Mouse (Mus musculus) left cerebral cortex, adult 8-10 months (tissue): ENCODE results near the gene Adam8. TPM values are rescaled to one million over a fixed set of nuclear protein-coding genes. Genes with fewer than 3 reads are reported as not detected.

ENCODE experiments used
- DNase-seq, 2 experiments: peaks; one replicate each; pipeline ENCODE4 v3.0.0; 2022; ENCODE audit warnings: low spot score in 2 of 2
- total RNA-seq, 4 experiments: library from RNA; stranded (reverse); gene quantifications; 2 replicates each; pipeline ENCODE4 v1.2.4; 2022

The Adam8 gene
- total RNA-seq, 4 experiments from 2014 or later = 1.1 to 3.6 (median 1.9) TPM

GRCm38 (mm10) chr7:139979011-139979719 lies 13.2 kb downstream of the Adam8 start:
- peak; percentile 15 to 35 for DNase-seq

DNA sequence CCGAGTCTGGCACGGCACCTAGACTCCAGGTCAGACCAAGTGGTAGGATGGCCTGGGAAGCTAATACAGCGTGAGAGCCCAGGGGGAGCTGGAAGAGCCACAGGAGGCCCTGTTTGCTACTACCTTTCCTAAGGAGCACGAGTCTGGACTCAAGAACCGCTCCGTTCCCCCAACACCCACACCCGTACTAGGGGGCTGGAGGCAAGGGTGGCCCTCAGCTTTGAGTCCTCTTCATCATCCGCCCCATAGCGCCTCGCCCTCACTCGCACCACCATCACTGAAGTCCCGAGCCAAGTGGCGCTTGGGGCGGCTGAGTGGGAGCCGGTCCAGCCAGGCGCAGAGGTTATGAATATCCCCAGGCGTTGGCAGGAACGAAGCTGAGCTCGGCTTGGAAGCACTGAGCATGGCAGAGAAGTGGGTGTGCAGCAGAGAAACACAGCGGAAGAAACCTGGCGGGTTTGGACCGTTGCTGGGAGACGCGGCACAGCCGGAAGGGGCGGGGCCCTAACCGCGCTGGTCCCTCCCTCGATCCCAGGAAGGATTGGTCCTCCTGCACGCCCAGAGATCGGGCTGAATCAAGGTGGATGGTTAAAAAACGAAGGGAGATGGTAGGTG lies 14.0 kb downstream of the Adam8 start, which contains the start of gene 6430531B16Rik:
6430531B16Rik (minus strand) TSS at position 478 of the 615 bp plus-strand sequence.
- DNase-seq = peak; percentile 81 to 92

GRCm38 (mm10) chr7:139975471-139975870 lies 16.9 kb downstream of the Adam8 start:
- DNase-seq = no peak

GRCm38 (mm10) chr7:139974307-139974706 lies 18.1 kb downstream of the Adam8 start:
- DNase-seq = no peak

- DNase-seq = no peak
Observed at GRCm38 (mm10) chr7:139972923-139973331, 19.4 kb downstream of the Adam8 start.

DNA sequence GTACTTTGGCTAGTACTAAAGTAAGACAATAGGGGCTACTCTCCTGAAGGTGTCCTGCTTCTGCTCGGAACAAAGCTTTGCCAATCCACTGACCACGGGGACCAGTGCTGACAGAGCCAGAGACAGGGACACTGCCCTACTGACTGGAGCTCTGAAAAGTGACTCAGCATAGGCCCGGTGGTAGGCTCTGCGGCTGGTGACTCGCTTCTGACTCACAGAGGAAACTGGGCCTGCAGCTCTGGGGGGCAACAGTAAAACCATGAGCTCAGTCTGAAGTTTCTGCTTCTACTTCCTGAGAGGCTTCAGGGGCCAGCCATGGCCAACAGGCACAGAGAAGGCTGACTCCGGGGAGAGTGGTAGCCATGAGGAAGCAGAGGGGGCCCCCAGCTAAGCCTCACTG lies 20.9 kb downstream of the Adam8 start:
- no peak for DNase-seq

GRCm38 (mm10) chr7:139970979-139971378 lies 21.4 kb downstream of the Adam8 start:
- no peak for DNase-seq

DNA sequence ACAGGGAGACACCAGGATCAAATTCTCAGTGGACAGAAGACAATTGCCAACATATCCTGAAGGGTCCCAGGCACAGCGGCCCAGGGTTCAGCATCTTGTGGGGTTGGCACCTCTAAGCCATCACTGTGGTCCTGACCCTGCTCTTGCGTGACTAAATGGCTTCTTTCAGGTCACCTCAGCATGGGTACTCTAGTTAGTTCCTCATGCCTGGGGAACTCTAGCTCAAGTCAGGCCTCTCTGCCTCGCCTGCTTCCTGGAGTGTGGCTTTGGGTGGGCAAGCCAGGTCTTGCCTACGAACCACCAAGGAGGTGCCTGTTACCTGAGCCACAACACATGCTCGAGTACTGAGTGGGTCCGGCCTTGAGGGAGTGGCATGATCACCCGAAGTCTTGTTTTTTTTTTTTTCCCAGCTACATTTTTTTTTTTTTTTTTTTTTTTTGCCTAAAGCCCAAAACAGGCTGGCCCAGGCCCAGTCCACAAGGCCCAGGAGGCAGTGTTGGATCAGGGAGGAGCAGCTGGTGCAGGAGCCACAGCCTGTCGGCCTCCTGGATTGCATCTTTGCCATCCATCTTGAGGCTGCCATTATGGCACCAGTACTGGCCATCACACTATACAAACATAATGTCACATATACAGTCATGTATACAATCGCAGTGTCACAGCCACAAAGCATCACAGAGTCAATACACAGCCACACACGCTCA lies 22.0 kb downstream of the Adam8 start:
- no peak for DNase-seq

GRCm38 (mm10) chr7:139969348-139970130 lies 22.8 kb downstream of the Adam8 start:
- peak; percentile 73 to 76 for DNase-seq

DNA sequence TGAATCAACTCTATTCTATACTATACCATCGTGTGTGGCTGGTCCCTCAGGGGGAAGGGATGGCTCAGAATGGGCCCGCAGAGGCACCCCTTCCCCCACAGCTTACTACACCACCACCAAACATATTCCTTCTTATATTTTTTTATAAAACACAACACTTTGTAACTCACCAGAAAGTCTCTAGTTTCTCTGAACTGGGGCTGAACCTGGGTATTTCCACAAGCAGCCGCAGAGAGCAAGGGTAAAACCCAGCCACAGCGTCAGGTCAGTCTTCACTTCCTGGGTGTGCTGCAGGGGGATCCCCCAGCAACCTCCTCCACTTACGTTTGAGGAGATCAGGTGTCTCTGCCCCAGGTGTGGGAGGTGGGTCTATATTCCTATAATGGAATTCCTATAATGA lies 23.9 kb downstream of the Adam8 start:
- no peak for DNase-seq

GRCm38 (mm10) chr7:139967175-139967574 lies 25.2 kb downstream of the Adam8 start:
- DNase-seq = no peak

DNA sequence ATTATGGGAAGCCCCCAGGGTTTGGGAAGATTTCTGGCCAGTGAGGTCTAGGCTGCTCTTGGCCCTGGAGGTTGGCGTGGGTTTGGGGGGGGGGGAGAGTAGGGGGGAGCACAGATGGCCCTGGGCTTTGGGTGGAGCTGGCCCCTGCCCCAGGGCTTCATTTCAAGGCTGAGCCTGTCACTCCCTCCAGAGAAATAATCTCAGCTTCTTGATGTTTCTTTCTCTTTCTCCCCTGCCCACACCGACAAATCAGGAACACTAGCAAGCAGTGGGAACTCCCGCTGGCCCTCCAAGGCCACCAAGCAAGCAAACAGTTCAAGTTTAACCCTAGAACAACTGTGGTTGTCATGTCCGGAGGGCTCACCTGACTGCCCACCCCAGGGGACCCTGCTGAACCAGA lies 28.5 kb downstream of the Adam8 start:
- no peak for DNase-seq

- no peak for DNase-seq
Observed at GRCm38 (mm10) chr7:139961141-139961540, 31.2 kb downstream of the Adam8 start.

- DNase-seq = no peak
Observed at GRCm38 (mm10) chr7:139957958-139958357, 34.4 kb downstream of the Adam8 start.

DNA sequence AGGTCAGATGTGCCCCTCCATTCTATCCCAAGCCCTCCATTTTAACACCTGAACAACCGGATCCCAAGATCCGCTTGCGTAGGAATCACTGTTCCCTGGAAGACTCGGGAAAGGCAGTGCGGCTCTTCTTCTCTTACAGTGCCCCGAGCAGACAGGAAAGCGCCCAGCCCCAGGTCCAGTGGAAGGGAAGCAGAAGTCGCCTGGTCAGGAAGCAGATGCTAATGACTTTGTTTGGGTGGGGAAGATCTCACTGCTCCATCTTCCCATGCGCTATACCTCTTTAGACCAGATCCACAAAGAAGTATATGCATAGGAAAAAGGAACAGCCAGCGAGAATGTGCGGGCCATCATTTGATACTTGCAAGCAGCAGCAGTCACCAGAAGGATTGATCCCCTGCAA lies 34.9 kb downstream of the Adam8 start:
- no peak for DNase-seq

DNA sequence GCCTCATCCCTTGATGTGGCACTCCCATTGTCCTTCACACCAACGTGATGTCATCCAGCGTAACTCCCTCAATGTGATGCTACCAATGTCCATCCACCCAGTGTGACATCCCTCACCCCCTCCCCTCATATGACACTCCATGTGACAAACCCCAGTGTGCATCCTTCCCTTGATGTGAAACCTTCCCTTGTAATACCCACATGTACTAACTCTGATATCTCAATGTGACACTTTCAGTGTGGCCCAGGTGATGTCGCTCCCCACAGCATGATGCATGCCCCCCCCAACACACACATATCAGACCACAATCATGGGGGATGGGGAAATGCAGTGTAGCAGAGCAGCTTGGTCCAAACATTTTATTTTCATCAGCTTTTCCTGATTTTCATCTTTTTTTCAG lies 35.7 kb downstream of the Adam8 start:
- no peak for DNase-seq

DNA sequence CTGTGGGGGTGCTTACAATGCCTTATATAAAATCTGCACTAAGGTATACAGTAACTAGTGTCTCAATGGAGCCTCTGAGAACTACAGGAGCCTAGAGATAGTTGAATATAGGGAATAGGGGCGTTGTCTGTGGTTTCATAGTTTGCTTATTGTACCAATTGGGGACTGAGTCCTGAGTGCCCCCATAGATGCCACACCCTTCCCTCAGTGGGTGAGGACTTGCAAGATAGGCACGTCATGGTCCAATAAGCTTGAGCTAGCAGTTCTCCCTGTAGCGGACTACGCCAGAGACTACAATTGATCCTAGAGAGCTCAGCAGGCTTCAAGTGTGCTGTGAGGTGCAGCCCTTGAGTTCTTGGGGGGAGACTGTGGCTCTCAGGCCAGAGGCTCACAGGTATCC lies 36.9 kb downstream of the Adam8 start:
- DNase-seq = no peak

DNA sequence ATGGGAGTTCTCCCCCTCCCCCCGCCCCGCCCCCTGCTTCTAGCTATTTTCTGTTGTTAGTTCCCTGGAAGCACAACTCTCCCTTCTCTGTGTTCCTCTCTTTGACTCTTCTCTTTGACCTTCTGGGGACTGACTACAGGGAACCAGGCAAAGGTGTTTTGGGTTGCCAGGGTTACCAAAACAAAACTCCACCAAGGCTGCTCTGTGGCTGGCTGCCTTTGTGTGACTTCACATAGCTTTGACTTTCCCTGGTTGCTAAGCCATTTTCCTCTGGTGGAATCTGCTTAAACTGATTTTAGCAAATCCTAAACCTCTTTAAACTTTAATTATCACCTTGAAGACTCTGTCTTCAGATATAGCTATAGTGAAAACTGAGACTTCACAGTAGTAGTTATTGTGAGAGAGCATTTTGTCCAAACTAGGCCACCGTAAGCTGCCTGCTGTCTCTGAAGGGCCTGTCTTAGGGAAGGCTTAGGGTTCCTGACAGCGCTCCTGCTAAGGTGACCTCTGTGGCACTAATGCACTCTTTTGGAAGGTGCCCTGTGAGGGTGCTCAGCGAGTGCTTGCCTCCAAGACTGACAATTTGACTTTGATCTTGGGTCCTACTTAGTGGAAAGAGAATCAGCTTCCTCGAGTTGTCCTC lies 40.2 kb downstream of the Adam8 start:
- DNase-seq = no peak

DNA sequence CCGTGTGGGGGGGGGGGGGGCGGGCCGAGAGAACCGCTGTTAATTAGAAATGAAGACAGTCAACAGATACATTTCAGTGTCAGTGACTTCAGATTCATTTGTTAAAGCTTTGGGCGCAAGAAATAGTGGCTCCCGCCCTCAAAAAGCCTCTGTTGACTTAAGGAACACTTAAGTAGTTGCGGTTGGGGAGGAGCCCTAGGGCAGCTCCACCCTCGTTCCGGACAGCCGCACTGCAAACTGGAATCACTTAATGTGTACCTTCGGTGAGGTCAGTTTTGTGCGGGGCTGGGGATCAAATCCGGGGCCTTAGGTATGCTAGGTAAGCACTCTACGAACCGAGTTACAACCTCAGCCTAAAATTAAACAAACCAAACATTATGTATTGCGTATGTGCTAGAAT lies 41.3 kb downstream of the Adam8 start:
- DNase-seq = no peak

DNA sequence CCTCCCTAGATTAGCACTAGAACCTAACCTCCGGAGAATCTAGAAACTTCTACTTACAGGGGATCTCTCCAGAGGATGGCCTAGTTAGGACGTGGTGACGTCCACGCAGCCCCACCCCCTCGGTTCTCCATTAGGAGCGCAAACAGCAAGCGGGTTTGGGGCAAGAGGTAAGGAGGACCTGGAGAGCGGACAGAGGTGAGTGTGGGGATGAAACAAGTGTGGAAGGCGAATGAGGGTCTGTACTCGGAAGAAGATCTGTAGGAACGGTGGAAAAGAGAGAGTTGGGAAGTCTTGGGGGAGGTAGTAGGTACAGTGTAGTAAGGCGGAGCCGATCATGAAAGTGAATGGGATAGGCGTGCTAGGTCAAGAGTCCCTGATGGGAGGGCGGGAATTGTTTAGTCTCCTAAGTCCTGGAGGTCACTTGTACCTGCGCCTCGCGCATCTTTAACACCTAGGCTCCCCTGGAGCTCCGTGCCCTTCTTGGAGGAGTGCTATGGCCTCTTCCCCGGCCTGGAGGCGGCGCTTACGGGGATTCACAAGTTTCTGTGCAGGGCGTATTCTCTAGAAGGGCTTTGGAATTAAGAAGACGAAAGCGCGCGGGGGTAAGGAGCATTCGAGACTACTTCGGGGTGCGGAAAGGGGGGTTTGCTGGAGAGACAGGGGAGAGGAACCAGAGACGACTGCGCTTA lies 41.9 kb downstream of the Adam8 start:
- no peak for DNase-seq

DNA sequence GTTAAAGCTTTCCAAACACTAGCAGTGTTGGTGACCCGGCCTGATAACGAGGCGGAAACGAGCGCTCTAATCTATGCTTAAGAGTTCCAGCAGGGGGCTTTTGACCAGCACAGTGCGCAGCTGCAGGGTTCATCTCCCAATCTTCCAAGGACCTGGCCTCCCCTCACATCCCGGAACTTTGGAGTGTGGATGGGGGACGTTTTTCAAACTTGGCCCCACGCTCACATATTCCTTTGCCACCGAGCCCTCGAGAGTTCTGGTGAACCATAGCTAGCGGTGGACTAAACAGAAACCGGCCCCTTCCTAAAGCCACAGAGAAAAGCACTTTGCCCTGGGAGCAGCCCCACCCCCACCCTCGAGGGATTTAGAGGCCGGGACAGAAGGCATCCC lies 42.5 kb downstream of the Adam8 start:
- no peak for DNase-seq
